Mouse (Mus musculus) midbrain, embryonic 14.5 days (tissue): ENCODE measurements around the gene Zfp978. TPM values are rescaled to one million over a fixed set of nuclear protein-coding genes. Genes with fewer than 3 reads are reported as not detected.
"Not testable (repeated sequence)": the region's sequence is repeated elsewhere in the genome, so short reads cannot be mapped to it uniquely, and the experiment has no call there.

Experiments
- ATAC-seq: fragments of 200-750 bp; cut with Nextera tagmentation; 2 replicates; pipeline ENCODE4 v1.8.0; 2017; ENCODE audit warnings: moderate number of reproducible peaks, moderate library complexity; ENCODE audit not compliant: low FRiP score, low TSS enrichment
- DNase-seq: peaks from one replicate; pipeline ENCODE4 v3.0.0-alpha.2; 2015
- H3K27ac ChIP-seq: fragments of 300-500 bp; sonication (generic); replicated peaks from 2 replicates; pipeline ENCODE4 v1.5.1; 2014; ENCODE audit warnings: mild to moderate bottlenecking, low read depth, low read length, moderate library complexity
- H3K27me3 ChIP-seq: fragments of 300-500 bp; sonication (generic); 2 replicates; pipeline ENCODE4 v1.6.1; 2014; ENCODE audit warnings: low read length, control low read depth, mixed read lengths; ENCODE audit not compliant: control insufficient read depth, insufficient read depth
- H3K36me3 ChIP-seq: fragments of 300-500 bp; sonication (generic); 2 replicates; pipeline ENCODE4 v1.6.1; 2014; ENCODE audit warnings: low read length, control low read depth; ENCODE audit not compliant: control insufficient read depth, insufficient read depth
- H3K4me1 ChIP-seq: fragments of 300-500 bp; sonication (generic); 2 replicates; pipeline ENCODE4 v1.6.1; 2014; ENCODE audit warnings: mild to moderate bottlenecking, antibody characterized with exemption, low read length, control low read depth; ENCODE audit not compliant: control insufficient read depth, insufficient read depth
- H3K4me2 ChIP-seq: fragments of 300-500 bp; sonication (generic); 2 replicates; pipeline ENCODE4 v1.6.1; 2014; ENCODE audit warnings: mild to moderate bottlenecking, low read length, moderate library complexity
- H3K4me3 ChIP-seq: fragments of 300-500 bp; sonication (generic); replicated peaks from 2 replicates; pipeline ENCODE4 v1.5.1; 2014; ENCODE audit warnings: low read depth, low read length
- H3K9ac ChIP-seq: fragments of 300-500 bp; sonication (generic); replicated peaks from 2 replicates; pipeline ENCODE4 v1.6.1; 2014; ENCODE audit warnings: mild to moderate bottlenecking, low read length, moderate library complexity
- H3K9me3 ChIP-seq: fragments of 300-500 bp; sonication (generic); 2 replicates; pipeline ENCODE4 v1.6.1; 2016; ENCODE audit warnings: low read length, control low read depth, mixed read lengths; ENCODE audit not compliant: control insufficient read depth
- WGBS: fragments of 180-500 bp; shearing (Covaris S2); extraction: QIAGEN DNeasy Blood & Tissue Kit; methylation state at CpG from one replicate; pipeline ENCODE4 v1.1.7; 2014; 5-methylcytosine and 5-hydroxymethylcytosine counted together
- polyA plus RNA-seq: library from polyadenylated mRNA; unstranded; fragments of >200 nt; fragmentation: Nextera tagmentation; extraction: Ambion mirVana; gene quantifications from 2 replicates; pipeline ENCODE4 v1.2.1, GENCODE M21; 2014

Gene Zfp978
- polyA plus RNA-seq, 1 experiment from 2014 or later = 0.22 TPM

DNA sequence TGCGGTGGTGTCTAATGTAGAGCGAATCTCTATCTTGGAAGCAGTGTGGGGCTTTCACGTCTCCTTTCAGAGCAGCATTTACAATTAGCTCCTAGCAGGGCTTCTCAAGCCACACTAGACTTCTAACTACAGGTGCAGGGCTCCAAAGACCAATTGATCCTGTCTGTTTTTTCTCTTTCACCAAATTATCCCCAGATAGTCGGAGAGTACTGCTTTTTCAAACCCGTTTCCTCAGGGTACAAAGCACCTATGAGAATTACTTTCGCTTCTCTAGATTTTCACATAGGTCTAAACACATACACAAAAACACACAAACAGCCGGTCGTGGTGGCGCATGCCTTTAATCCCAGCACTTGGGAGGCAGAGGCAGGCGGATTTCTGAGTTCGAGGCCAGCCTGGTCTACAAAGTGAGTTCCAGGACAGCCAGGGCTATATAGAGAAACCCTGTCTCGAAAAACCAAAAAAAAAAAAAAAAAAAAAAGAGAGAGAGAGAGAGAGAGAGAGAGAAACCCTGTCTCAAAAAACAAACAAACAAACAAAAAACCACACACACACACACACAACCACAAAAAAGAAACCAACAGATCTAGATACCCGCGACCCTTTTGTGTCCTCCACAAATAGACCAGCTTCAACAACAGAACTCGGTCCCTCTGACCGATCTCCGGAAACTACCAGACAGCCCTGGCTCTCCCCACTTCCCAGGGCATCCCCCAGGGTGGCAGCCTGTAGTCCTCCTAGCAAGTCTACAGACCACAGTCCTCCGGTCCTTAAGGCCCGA, 12.0 kb upstream of the Zfp978 start:
- H3K36me3 ChIP-seq, ATAC-seq, DNase-seq, H3K9ac ChIP-seq, H3K4me1 ChIP-seq, H3K4me3 ChIP-seq, H3K4me2 ChIP-seq, H3K27ac ChIP-seq, H3K27me3 ChIP-seq: not testable (repeated sequence)
- H3K9me3 ChIP-seq = peaks cover 52% of the 10 kb centered on the region
- WGBS = 92% methylated on average over 18 of the region's 19 CpGs

DNA sequence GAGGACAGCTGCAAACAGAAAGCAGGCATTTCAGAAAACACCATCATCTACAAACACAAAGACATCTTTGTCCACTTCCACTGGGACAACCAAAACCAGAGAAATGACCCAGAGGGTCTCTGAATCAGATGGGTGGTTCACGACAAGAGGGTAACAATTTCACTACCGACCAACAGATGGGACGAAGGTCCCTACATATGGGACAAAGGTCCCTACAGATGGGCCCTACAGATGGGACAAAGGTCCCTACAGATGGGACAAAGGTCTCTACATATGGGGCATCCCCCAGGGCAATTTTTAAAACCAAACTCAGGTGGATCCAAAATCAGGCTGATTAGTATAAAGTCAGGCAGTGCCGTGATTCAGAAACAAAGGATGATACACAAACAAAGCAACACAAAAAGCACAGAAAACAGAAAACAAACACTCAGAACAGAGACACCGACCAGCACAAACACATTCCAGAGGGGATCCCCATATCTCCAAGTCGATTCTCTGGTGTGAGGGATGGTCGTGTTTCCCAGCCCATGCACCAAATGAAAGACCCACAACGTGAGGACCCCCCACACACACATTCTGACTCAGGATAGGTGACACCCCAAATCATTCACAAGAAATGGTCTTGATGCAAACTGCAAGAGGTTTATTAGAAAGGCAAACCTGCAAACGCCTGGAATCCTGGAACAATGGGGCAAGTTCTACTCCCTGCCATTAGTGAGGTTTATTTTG, 11.3 kb upstream of the Zfp978 start:
- H3K27ac ChIP-seq, H3K36me3 ChIP-seq, DNase-seq, H3K4me3 ChIP-seq, H3K4me1 ChIP-seq, H3K4me2 ChIP-seq, H3K27me3 ChIP-seq, H3K9ac ChIP-seq: not testable (repeated sequence)
- WGBS = 83% methylated on average over 9 of the region's 9 CpGs
- ATAC-seq = peak; percentile 63; the same call in 1 of the 2 replicates
- peaks cover 56% of the 10 kb centered on the region for H3K9me3 ChIP-seq

DNA sequence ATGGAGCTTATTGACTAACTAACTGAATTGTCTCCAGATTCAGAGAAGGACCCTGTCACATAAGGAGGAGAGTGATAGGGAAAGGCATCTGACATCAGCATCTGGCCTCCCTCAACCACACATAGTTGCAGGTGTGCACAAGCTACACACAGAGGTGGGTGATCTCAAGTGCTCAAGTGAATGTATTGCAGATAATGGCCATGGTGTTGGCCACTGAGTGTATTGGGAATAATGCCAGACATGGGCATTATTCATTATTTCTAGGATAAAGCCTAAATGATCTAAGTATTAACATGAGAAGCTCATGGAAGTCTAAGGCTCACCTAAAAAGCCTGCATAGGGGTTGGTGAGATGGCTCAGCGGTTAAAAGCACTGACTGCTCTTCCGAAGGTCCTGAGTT, 10.6 kb upstream of the Zfp978 start:
- H3K4me2 ChIP-seq, H3K36me3 ChIP-seq, H3K4me3 ChIP-seq, H3K4me1 ChIP-seq, H3K27ac ChIP-seq, H3K9ac ChIP-seq, DNase-seq, H3K27me3 ChIP-seq: not testable (repeated sequence)
- H3K9me3 ChIP-seq = peaks cover 52% of the 10 kb centered on the region
- peak; percentile 43; the same call in 1 of the 2 replicates for ATAC-seq
- WGBS = 88% methylated on average over 2 of the region's 2 CpGs

DNA sequence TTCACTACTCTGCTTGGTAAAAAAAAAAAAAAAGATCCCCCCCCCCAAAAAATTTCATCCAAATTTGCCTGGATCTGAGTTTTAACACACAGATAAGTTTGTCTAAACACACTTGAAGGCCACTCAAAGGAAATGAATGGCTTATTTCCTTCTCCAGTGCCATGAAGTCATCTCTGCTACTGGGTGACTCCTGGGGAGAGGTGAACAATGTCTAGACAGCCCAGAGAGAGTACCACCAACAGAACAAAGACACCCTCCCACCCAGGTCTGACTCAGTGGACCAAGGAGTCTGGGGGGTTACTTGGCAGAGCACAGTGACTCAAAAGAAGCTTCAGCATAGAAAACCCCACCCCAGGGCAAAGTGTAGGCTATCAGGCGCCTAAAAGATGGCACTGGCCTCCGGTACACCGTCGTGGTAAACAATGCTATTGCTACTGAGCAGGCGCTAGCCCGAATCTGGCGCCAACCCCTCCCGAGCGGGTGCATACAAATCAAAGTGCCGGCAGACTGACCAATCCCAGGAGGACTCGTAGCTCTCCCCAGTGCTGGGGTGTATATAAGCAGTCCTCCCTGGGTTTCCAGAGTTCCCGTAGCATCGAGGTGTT, 9.6 kb upstream of the Zfp978 start:
- 85% methylated on average over 9 of the region's 13 CpGs for WGBS
- peaks cover 50% of the 10 kb centered on the region for H3K9me3 ChIP-seq
- not testable (repeated sequence) for H3K27me3 ChIP-seq, DNase-seq, ATAC-seq, H3K4me1 ChIP-seq, H3K9ac ChIP-seq, H3K36me3 ChIP-seq, H3K4me3 ChIP-seq, H3K27ac ChIP-seq, H3K4me2 ChIP-seq

DNA sequence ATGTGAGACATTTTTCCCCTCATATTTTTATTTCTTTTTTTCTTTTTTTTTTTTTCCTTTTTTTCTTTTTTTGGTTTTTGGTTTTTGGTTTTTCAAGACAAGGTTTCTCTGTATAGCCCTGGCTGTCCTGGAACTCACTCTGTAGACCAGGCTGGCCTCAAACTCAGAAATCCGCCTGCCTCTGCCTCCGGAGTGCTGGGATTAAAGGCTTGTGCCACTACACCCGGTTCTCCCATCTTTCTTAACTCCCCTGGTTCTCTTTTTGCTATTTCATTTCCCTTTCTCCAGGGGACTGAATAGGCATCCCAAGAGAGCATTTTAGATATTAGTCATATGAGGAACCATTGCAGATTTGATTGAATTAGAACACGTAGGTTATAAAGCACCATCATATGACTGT, 7.5 kb upstream of the Zfp978 start:
- not testable (repeated sequence) for DNase-seq

DNA sequence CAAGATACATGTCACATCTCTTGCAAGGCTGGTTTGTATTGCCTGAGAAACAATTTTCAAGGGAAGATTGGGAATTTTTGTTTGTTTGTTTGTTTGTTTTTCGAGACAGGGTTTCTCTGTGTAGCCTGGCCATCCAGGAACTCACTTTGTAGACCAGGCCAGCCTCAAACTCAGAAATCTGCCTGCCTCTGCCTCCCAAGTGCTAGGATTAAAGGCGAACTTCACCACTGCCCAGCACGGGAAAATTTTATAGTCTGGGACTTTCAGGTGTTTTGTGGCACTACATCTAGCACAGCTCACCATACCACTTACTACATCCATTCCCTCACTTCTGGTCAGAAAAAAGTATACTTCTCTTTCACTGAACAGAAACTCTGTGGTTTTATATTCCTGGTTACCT, 5.1 kb upstream of the Zfp978 start:
- DNase-seq, ATAC-seq, H3K36me3 ChIP-seq, H3K9ac ChIP-seq, H3K27me3 ChIP-seq, H3K9me3 ChIP-seq, H3K27ac ChIP-seq, H3K4me1 ChIP-seq, H3K4me2 ChIP-seq, H3K4me3 ChIP-seq: not testable (repeated sequence)
- no CpG with 5 or more reads among the region's 3 CpGs for WGBS

More for the DNA sequence above, 7.5 kb upstream of the Zfp978 start:
- H3K4me1 ChIP-seq, H3K27ac ChIP-seq, H3K9ac ChIP-seq, H3K4me2 ChIP-seq, ATAC-seq, H3K27me3 ChIP-seq, H3K4me3 ChIP-seq, H3K36me3 ChIP-seq: not testable (repeated sequence)
- 81% methylated on average over 4 of the region's 4 CpGs for WGBS
- peaks cover 32% of the 10 kb centered on the region for H3K9me3 ChIP-seq

DNA sequence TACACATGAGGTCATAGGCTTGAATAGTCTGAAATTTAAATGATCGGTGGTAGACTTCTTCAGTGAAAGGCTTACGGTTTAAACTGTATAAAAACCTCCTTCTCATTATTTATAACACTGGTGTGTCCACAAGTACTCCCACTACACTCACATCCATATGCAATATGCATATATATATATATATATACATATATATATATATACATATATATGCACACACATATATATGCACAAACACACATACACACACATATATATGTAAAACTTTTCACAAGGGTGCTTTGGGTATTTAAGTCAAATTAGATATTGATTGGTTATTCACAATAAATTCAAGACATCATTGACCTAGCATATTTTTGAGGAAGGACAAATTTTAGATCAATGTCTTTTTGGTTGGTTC, 3.9 kb upstream of the Zfp978 start:
- no CpG with 5 or more reads among the region's 2 CpGs for WGBS
- H3K4me3 ChIP-seq = not testable (repeated sequence)

DNA sequence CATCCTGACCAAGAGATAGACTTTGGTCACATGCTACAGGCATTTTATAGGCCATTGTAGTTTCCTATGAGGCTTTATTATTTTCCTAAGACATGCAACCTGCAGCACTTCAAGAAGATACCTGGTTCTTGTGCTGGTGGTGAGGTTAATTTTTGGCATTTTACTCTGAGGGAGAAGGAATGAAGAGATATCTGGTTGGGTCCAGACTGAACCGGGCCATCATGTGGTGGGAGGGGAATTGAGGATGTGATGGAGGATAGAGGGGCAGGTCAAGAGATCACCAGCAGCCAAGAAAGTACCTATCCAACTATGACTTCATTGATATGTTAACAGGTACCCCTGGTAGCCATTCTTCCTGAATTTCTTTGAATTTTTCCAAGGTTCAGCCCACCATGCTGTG, 769 bp downstream of the Zfp978 start:
- H3K9ac ChIP-seq, DNase-seq, H3K27ac ChIP-seq, H3K4me3 ChIP-seq, H3K27me3 ChIP-seq, H3K4me1 ChIP-seq, H3K9me3 ChIP-seq, ATAC-seq, H3K36me3 ChIP-seq, H3K4me2 ChIP-seq: not testable (repeated sequence)
- no CpG with 5 or more reads among the region's 1 CpGs for WGBS

More for the DNA sequence above, 3.9 kb upstream of the Zfp978 start:
- H3K27me3 ChIP-seq, H3K9me3 ChIP-seq, ATAC-seq, H3K9ac ChIP-seq, H3K36me3 ChIP-seq, H3K27ac ChIP-seq, H3K4me1 ChIP-seq, DNase-seq, H3K4me2 ChIP-seq: not testable (repeated sequence)
